Mouse (Mus musculus) left cerebral cortex, postnatal 4 days (tissue): ENCODE results near the gene Hs6st1. TPM values are rescaled to one million over a fixed set of nuclear protein-coding genes. Genes with fewer than 3 reads are reported as not detected.

ENCODE experiments used
- DNase-seq: peaks from one replicate; pipeline ENCODE4 v3.0.0-alpha.2; 2022
- intact Hi-C: fragments of 180-260 bp; cut with DNase I; formaldehyde crosslinking; loops from one replicate; pipeline ENCODE4 v1.15.1; 2025
- microRNA-seq: library from miRNA; unstranded; fragments of <30 nt; microRNA quantifications from one replicate; pipeline ENCODE4 v1.2.0, GENCODE M21; 2022
- total RNA-seq, 2 experiments: library from RNA; stranded (reverse); gene quantifications; 2 replicates each; pipeline ENCODE4 v1.2.3; 2021

The Hs6st1 gene
- total RNA-seq, 2 experiments from 2014 or later, result 88.1 to 90.1 TPM

DNA sequence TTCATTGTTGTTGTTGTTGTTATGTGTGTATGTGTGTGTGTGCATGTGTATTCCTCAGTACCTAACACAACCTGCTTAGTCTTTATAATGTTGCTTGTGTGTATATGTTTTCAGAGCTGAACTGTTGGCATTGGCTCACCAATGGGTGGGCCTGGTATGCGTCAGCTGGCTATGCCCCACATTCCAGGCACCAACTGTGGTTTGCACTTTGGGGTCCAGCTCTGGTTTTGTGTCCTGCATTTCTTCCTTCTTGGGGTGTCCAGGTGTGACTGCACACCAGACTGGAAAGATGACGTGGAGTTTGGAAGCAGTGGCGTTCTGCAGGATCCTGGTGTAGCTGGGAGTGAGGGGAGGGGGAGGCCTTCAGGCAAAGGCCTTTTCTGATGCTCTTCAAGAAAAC is 50.8 kb downstream of the Hs6st1 start:
- DNase-seq, result no peak
- intact Hi-C loops, result no loop called here

DNA sequence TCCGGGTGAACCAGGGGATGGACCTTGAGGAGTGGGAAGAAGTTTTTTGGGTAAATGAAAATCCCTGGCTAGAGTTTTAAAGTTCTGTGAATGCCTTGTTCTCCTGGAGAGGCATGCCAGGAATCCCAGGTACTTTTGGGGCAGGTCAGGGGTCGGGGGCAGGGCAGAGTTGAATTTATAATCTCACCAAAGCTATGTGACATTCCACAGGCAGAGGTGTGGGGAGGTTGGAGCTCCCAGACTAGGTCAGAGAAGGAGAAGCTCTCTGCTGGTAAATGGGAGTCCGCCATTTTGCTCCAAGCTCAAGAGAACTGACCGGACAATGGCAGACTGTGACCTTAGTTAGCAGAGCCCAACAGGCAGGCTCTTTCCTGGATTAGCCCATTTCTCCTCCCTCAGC is 51.2 kb downstream of the Hs6st1 start:
- intact Hi-C loops, result no loop called here
- no peak for DNase-seq

- DNase-seq, result no peak
- intact Hi-C loops, result no loop called here
Measured at GRCm38 (mm10) chr1:36121172-36121571, 53.0 kb downstream of the Hs6st1 start.

DNA sequence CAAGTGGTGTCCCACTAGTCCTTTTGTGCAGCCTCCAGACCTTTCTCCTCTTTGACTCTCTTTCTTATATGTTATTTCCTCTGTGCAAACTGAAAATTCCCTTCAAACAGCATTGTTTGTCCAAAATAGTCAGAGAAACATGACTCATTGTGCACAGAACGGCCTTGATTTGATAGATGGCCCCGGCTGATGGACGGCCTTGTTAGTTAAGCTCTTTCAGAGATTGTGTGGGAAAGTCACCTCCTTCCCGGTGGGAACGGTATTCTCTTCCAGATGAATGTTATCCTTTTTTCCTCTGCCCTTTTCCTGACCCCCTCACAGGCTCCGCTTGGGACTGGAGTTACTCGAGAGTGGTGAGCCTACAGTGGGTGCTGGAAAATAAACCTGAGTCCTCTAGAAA is 56.9 kb downstream of the Hs6st1 start:
- no peak for DNase-seq
- intact Hi-C loops, result no loop called here

DNA sequence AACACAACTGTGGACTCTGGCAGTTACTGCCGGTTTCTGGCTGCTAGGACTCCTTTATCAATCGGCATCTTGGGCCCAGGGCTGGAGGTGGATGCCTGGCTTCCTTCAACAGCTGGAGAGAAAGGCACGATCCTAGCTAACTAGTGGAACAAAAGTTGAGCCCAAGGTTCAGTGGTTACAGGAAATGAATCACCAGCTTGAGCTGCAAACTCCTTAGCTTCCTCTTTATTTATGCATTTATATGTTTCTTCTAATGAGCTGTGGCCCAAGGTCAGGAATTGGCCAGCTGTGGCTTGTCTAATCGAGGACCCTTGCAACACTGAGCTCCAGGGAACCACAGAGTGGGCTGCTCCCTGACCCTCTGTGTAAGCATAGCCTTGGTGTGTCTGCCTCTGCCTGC is 60.9 kb downstream of the Hs6st1 start:
- intact Hi-C loops, result no loop called here
- DNase-seq, result no peak

GRCm38 (mm10) chr1:36129881-36130280 is 61.7 kb downstream of the Hs6st1 start:
- intact Hi-C loops, result loop anchor here (10.0 kb wide), 1 partner anchor 1235 kb away; no protein-coding TSS in a partner anchor

DNA sequence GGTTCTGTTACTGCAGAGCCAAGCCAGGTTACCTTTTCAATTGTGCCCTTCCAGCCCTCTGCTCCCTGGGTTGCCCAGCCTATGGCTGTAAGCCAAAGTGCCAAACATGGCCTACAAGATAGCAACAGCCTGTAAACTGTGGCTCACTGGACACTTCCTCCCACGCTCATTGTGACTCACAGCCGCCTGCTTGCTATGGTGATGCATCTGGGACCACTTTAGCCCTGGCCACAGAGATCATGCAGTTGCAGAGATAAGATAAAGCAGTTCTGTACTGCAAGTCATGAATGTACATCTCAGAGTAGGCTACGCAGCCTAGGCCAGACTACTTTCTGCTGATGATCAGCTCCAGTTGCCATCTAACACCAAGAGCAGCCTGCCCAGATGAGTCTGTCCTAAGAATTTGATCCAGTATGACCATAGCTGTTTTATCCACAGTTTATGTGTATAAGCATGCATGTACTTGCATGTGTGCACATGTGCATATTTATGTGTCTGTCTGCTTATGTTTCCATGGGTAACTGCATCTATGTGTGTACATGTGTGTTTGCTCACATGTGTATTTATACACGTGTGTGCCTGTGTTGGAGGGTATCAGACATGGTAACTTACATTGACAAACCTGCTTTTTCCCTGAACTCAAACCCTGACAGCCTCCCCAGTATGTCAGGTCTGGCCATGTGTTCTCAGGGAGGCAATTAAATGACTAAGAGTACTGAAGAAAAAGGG is 62.3 kb downstream of the Hs6st1 start:
- intact Hi-C loops, result loop anchor here (10.0 kb wide), 1 partner anchor 1236 kb away; no protein-coding TSS in a partner anchor
- no peak for DNase-seq

More at GRCm38 (mm10) chr1:36129881-36130280, 61.7 kb downstream of the Hs6st1 start:
- no peak for DNase-seq

- DNase-seq, result no peak
- intact Hi-C loops, result loop anchor here (10.0 kb wide), 1 partner anchor 1236 kb away; no protein-coding TSS in a partner anchor
Measured at GRCm38 (mm10) chr1:36131154-36131553, 63.0 kb downstream of the Hs6st1 start.

DNA sequence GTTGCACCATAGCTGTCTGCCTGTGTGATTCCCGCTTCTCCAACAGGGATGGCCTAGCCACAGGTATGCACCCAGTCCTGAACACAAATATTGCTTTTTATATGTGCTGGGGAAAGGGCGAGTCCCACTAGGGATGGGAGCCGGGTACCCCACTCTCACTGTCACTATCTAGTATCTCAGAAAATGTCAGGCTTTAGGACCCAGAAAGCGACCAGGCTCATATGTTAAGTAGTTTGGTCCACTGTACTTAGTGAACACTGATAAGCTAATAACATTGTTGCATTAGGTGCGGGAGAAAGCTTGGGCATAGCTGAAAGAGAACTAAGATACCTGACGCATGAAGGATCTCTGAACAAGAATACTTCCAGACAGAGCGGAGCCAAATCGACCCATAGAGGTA is 63.6 kb downstream of the Hs6st1 start:
- intact Hi-C loops, result loop anchor here (10.0 kb wide), 1 partner anchor 1237 kb away; no protein-coding TSS in a partner anchor
- DNase-seq, result no peak

GRCm38 (mm10) chr1:36132211-36132610 is 64.0 kb downstream of the Hs6st1 start:
- intact Hi-C loops, result loop anchor here (10.0 kb wide), 1 partner anchor 1237 kb away; no protein-coding TSS in a partner anchor
- DNase-seq, result no peak

- no peak for DNase-seq
- intact Hi-C loops, result loop anchor here (10.0 kb wide), 1 partner anchor 1238 kb away; no protein-coding TSS in a partner anchor
Measured at GRCm38 (mm10) chr1:36133041-36133440, 64.8 kb downstream of the Hs6st1 start.

DNA sequence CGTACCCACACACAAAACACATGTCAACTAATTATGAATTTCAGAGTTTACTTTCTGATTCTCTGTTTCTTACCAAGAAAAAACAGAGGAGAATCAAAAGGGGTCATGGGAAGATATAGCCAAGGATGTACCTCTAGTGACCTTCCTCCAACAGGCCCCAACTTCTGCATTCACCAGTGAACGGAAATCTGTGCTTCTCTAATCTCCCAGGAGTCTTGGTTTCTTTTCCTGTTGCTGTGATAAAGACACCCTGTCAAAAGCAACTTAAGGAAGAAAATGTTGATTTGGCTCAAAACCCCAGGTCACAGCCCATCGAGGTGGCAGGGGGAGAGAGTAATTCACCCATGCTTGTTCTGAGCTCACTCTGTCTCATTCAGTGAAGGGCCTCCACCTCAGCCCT is 65.4 kb downstream of the Hs6st1 start:
- intact Hi-C loops, result loop anchor here (10.0 kb wide), 1 partner anchor 1239 kb away; no protein-coding TSS in a partner anchor

GRCm38 (mm10) chr1:36134584-36134983 is 66.4 kb downstream of the Hs6st1 start:
- intact Hi-C loops, result loop anchor here (10.0 kb wide), 1 partner anchor 1240 kb away; no protein-coding TSS in a partner anchor
- peak; percentile 69 for DNase-seq

More for the DNA sequence above, 65.4 kb downstream of the Hs6st1 start:
- DNase-seq, result no peak

DNA sequence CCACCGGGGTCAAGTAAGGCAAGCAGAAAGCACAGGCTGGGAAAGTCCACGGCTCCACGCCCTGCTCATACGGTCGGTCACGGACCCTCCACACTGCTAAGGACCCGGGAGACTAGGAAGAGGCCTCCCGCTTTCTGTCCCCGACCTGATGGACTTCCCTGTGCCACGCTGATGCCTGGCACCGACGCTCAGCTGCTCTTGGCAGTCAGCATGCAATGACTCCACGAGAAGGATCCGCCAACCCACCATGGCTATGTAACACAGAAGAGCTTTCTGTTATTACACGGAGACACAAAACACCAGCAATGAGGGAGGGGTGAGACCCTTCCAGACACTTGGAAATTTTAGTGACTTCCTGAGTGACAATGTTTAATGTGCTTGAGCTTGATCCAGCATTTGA is 72.1 kb downstream of the Hs6st1 start:
- DNase-seq, result no peak
- intact Hi-C loops, result no loop called here

GRCm38 (mm10) chr1:36145050-36145449 is 76.8 kb downstream of the Hs6st1 start:
- peak; percentile 26 for DNase-seq
- intact Hi-C loops, result no loop called here

- intact Hi-C loops, result no loop called here
- no peak for DNase-seq
Measured at GRCm38 (mm10) chr1:36148809-36149208, 80.6 kb downstream of the Hs6st1 start.

DNA sequence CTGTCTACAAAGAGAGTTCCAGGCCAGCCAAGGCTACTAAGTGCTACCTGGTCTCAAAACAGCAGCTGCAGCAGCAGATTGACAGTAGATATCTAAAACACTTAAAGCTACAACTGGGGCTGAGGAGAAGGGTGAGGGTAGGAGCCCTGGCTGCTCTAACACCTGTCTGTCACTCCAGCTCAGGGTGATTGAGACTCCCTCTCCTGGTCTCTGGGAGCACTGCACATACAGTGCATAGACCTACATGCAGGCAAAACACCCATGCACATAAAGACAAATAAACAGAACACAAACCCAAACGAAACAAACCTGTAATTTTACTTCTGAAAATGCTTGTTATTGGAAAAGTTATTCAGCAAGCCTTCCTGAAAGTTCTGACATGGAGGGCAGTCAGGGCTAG is 81.2 kb downstream of the Hs6st1 start:
- DNase-seq, result peak; percentile 21
- intact Hi-C loops, result no loop called here

Small RNA genes within 50 kb of the gene (microRNA-seq; reads per million reads assigned to microRNA genes)
- gene Mir6897, result 9.9 reads per million, percentile 26 among the genes with 10 or more reads in this experiment

Other genes with a start within 250 kb of the Hs6st1 start
- 10 to 100 TPM; 54.7 to 56.0 TPM for gene Uggt1, start 176.3 kb downstream of the Hs6st1 start, total RNA-seq
- gene Neurl3, start 206.3 kb downstream of the Hs6st1 start, total RNA-seq, result under 1 TPM; 0.34 to 0.56 TPM
- gene Arid5a, start 239.3 kb downstream of the Hs6st1 start, total RNA-seq, result 1 to 10 TPM; 7.6 to 7.7 TPM